Mouse (Mus musculus) limb, embryonic 13.5 days (tissue): ENCODE measurements at regions not wholly inside any gene's neighbourhood (a gene's known extent, or its start where the extent isn't known, plus 50 kb on each side); places are given as distances from the start of the nearest gene placed in this dataset.

ENCODE experiments used
- ATAC-seq: fragments of 200-750 bp; cut with Nextera tagmentation; 2 replicates; pipeline ENCODE4 v1.8.0; 2017; ENCODE audit warnings: low read depth, moderate number of reproducible peaks, moderate TSS enrichment; ENCODE audit not compliant: low FRiP score
- H3K27ac ChIP-seq: fragments of 300-500 bp; sonication (generic); 2 replicates; pipeline ENCODE4 v1.5.1; 2015; ENCODE audit warnings: inconsistent platforms, mild to moderate bottlenecking, moderate library complexity
- H3K27me3 ChIP-seq: fragments of 300-500 bp; sonication (generic); 2 replicates; pipeline ENCODE4 v1.6.1; 2015; ENCODE audit warnings: mild to moderate bottlenecking, inconsistent platforms
- H3K36me3 ChIP-seq: fragments of 300-500 bp; sonication (generic); 2 replicates; pipeline ENCODE4 v1.6.1; 2015; ENCODE audit warnings: inconsistent platforms, mild to moderate bottlenecking, moderate library complexity
- H3K4me1 ChIP-seq: fragments of 300-500 bp; sonication (generic); 2 replicates; pipeline ENCODE4 v1.6.1; 2015; ENCODE audit warnings: inconsistent platforms
- H3K4me2 ChIP-seq: fragments of 300-500 bp; sonication (generic); replicated peaks from 2 replicates; pipeline ENCODE4 v1.6.1; 2015; ENCODE audit warnings: inconsistent platforms, mild to moderate bottlenecking, moderate library complexity
- H3K4me3 ChIP-seq: fragments of 300-500 bp; sonication (generic); 2 replicates; pipeline ENCODE4 v1.5.1; 2015; ENCODE audit warnings: moderate library complexity, mild to moderate bottlenecking, inconsistent platforms
- H3K9ac ChIP-seq: fragments of 300-500 bp; sonication (generic); 2 replicates; pipeline ENCODE4 v1.6.1; 2015; ENCODE audit warnings: mild to moderate bottlenecking, inconsistent platforms
- H3K9me3 ChIP-seq: fragments of 300-500 bp; sonication (generic); 2 replicates; pipeline ENCODE4 v1.6.1; 2016; ENCODE audit warnings: inconsistent platforms
- WGBS: fragments of 180-500 bp; shearing (Covaris S2); methylation state at CpG from one replicate; pipeline ENCODE4 v1.1.7; 2015; 5-methylcytosine and 5-hydroxymethylcytosine counted together

DNA sequence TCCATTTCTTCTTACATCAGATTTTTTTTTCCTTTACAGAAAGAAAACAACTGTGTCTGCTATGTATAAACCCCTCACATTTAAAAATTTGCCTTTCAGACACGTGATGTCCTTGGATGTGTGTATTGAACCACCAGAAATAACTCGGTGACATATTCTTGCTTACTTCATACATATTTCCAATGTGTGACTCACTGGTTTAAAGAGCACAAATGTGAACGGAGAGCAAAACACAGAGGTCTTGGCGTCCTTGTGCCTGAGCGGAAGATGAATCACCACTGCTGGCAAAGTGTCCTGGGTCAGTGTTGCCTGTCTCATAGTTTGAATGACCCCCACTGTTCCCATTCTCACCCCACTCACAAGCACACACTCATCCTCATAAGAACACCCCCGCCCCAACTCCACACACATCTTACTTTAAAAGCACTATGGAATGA is 94.0 kb upstream of the Trim52 start:
- Histone ChIP-seq H3K27me3 (no peaks in the 10 kb centered on the region), H3K4me3 (no peak overlapping the region), H3K4me1 (no peaks in the 10 kb centered on the region), H3K27ac (no peak overlapping the region), H3K4me2 (no peak overlapping the region), H3K36me3 (no peaks in the 10 kb centered on the region), H3K9ac (no peak overlapping the region), H3K9me3 (peaks cover 5% of the 10 kb centered on the region; the same call in 1 of the 2 replicates)
- 82% methylated on average over 6 of the region's 6 CpGs for WGBS
- no peak for ATAC-seq

DNA sequence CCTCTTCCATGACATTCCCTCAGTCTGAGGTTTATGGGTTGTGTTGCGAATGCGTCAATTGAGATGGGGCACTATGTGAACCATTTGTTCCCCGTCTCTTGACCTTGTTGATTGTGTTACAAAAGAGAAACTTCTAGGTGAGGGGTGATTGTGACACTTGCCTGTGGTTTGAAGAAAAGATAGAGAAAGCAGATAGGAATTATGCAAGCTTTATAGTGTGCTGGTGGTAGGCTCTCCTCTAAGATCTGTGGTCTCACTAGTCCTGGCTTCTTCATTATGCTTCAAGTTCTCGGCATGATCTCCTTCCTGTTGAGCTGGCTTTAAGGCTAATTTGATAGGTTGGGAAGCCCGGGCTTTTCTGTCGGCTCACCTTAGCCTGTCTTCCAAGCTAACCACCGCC is 83.2 kb upstream of the Trim52 start:
- Histone ChIP-seq H3K36me3 (no peaks in the 10 kb centered on the region), H3K9me3 (no peaks in the 10 kb centered on the region), H3K27me3 (no peaks in the 10 kb centered on the region), H3K9ac (no peak overlapping the region), H3K4me3 (no peak overlapping the region), H3K27ac (no peak overlapping the region), H3K4me2 (no peak overlapping the region), H3K4me1 (no peaks in the 10 kb centered on the region)
- ATAC-seq: no peak
- 82% methylated on average over 7 of the region's 7 CpGs for WGBS

DNA sequence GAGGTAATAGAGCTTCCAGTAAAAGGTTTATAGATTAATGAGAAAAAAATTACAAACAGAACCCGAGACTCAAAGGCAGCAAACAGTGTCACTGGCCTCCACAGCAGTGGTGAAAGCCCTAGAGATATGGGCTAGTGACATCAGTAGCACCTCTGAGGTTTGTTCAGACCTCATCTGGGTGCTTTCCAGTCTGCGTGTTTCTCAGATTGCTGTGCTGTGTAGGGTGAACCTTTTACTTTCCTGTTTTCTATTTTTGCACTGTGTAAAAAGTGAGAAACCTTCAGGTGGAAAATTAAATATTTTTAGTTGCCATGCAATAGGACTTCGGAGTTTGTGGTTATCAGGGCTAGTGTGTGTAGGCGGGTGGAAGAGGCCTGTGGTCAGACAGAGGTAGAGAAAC is 79.2 kb upstream of the Trim52 start:
- no peaks in the 10 kb centered on the region for H3K4me1 ChIP-seq
- H3K4me2 ChIP-seq: no peak overlapping the region
- H3K27ac ChIP-seq: no peak overlapping the region
- H3K36me3 ChIP-seq: no peaks in the 10 kb centered on the region
- H3K27me3 ChIP-seq: no peaks in the 10 kb centered on the region
- ATAC-seq: no peak
- 55% methylated on average over 4 of the region's 4 CpGs for WGBS
- H3K9ac ChIP-seq: no peak overlapping the region
- no peak overlapping the region for H3K4me3 ChIP-seq
- peaks cover 12% of the 10 kb centered on the region; the same call in 1 of the 2 replicates for H3K9me3 ChIP-seq

DNA sequence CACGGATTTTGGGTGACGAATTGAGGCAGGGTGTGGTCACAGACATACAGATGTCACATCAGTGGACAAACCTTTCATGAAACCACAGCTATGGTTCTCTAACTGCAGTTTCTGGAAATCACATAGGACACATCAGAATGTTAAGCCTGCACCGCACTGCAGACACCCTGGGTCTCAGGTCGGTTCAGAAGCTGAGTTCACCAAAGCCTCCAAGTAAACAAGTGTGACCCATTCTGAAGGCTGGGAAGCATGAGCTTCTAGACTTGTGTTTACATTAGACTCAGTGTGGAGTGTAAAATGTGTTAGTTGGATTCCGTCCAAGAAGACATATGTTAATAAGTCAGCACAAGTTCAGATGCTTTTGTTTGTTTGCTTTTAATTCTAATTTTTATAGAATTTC is 78.3 kb upstream of the Trim52 start:
- WGBS: 84% methylated on average over 5 of the region's 5 CpGs
- no peaks in the 10 kb centered on the region for H3K4me1 ChIP-seq
- H3K4me2 ChIP-seq: no peak overlapping the region
- H3K27me3 ChIP-seq: no peaks in the 10 kb centered on the region
- H3K4me3 ChIP-seq: no peak overlapping the region
- peaks cover 12% of the 10 kb centered on the region; the same call in 1 of the 2 replicates for H3K9me3 ChIP-seq
- no peaks in the 10 kb centered on the region for H3K36me3 ChIP-seq
- no peak for ATAC-seq
- no peak overlapping the region for H3K27ac ChIP-seq
- no peak overlapping the region for H3K9ac ChIP-seq

- H3K4me2 ChIP-seq: no peak overlapping the region
- no peaks in the 10 kb centered on the region for H3K4me1 ChIP-seq
- no peaks in the 10 kb centered on the region for H3K36me3 ChIP-seq
- no peak overlapping the region for H3K27ac ChIP-seq
- H3K9me3 ChIP-seq: peaks cover 12% of the 10 kb centered on the region; the same call in 1 of the 2 replicates
- 94% methylated on average over 1 of the region's 1 CpGs for WGBS
- H3K9ac ChIP-seq: no peak overlapping the region
- H3K27me3 ChIP-seq: no peaks in the 10 kb centered on the region
- ATAC-seq: no peak
- H3K4me3 ChIP-seq: no peak overlapping the region
Observed at GRCm38 (mm10) chr14:106031094-106031493, 74.9 kb upstream of the Trim52 start.

- Histone ChIP-seq H3K36me3 (no peaks in the 10 kb centered on the region), H3K4me3 (no peak overlapping the region), H3K9ac (no peak overlapping the region), H3K9me3 (peaks cover 4% of the 10 kb centered on the region; the same call in 1 of the 2 replicates), H3K4me1 (no peaks in the 10 kb centered on the region), H3K4me2 (no peak overlapping the region), H3K27me3 (no peaks in the 10 kb centered on the region), H3K27ac (no peak overlapping the region)
- 78% methylated on average over 2 of the region's 2 CpGs for WGBS
- ATAC-seq: no peak
Observed at GRCm38 (mm10) chr14:106033793-106034192, 72.2 kb upstream of the Trim52 start.

- no peaks in the 10 kb centered on the region for H3K9me3 ChIP-seq
- no peak overlapping the region for H3K27ac ChIP-seq
- H3K4me2 ChIP-seq: no peak overlapping the region
- WGBS: 82% methylated on average over 10 of the region's 10 CpGs
- H3K27me3 ChIP-seq: no peaks in the 10 kb centered on the region
- H3K36me3 ChIP-seq: no peaks in the 10 kb centered on the region
- H3K9ac ChIP-seq: no peak overlapping the region
- no peaks in the 10 kb centered on the region for H3K4me1 ChIP-seq
- ATAC-seq: no peak
- no peak overlapping the region for H3K4me3 ChIP-seq
Observed at GRCm38 (mm10) chr14:106034933-106035665, 70.9 kb upstream of the Trim52 start.

- Histone ChIP-seq H3K4me2 (no peak overlapping the region), H3K9me3 (no peaks in the 10 kb centered on the region), H3K27ac (no peak overlapping the region), H3K4me1 (0 out of 2 replicates have a peak, but pooled peaks cover 3% of the 10 kb centered on the region), H3K9ac (no peak overlapping the region), H3K4me3 (no peak overlapping the region), H3K36me3 (no peaks in the 10 kb centered on the region), H3K27me3 (no peaks in the 10 kb centered on the region)
- WGBS: 85% methylated on average over 1 of the region's 1 CpGs
- no peak for ATAC-seq
Observed at GRCm38 (mm10) chr14:106044274-106044673, 61.7 kb upstream of the Trim52 start.

DNA sequence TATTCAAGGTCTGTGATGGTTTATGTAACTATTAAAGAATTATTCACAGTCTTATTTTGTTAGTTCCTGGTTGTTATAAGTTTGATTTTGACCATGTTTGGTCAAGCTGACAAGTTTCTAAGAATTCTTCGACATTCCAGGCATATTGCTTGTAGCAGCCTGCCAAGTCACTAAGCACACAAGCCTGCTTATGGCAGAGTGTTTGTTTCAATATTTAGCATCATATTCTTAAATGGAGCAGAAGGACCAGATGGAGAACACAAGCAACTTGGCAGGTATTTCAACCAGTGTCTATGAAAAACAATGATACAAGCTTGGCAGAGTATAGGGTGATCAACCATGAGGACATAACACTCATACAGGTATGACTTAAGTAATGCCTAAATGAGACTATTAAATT is 55.8 kb upstream of the Trim52 start:
- WGBS: 91% methylated on average over 1 of the region's 1 CpGs
- Histone ChIP-seq H3K4me2 (no peak overlapping the region), H3K4me1 (no peaks in the 10 kb centered on the region), H3K9ac (no peak overlapping the region), H3K27ac (no peak overlapping the region), H3K27me3 (no peaks in the 10 kb centered on the region), H3K4me3 (no peak overlapping the region), H3K36me3 (no peaks in the 10 kb centered on the region), H3K9me3 (no peaks in the 10 kb centered on the region)
- no peak for ATAC-seq

- H3K36me3 ChIP-seq: no peaks in the 10 kb centered on the region
- no peak overlapping the region for H3K9ac ChIP-seq
- 63% methylated on average over 6 of the region's 6 CpGs for WGBS
- H3K27ac ChIP-seq: no peak overlapping the region
- no peak overlapping the region for H3K4me2 ChIP-seq
- no peak for ATAC-seq
- H3K27me3 ChIP-seq: no peaks in the 10 kb centered on the region
- no peak overlapping the region for H3K4me3 ChIP-seq
- no peaks in the 10 kb centered on the region for H3K9me3 ChIP-seq
- H3K4me1 ChIP-seq: no peaks in the 10 kb centered on the region
Observed at GRCm38 (mm10) chr14:106052585-106053551, 53.1 kb upstream of the Trim52 start.
